Mouse (Mus musculus) inflammation-experienced regulatory T-cells (primary cell): ENCODE data around the gene Ajap1. TPM values are rescaled to one million over a fixed set of nuclear protein-coding genes. Genes with fewer than 3 reads are reported as not detected.

ENCODE experiments used
- polyA plus RNA-seq, 2 experiments: library from polyadenylated mRNA; unstranded; fragments of 100-300 nt; shearing (Covaris generic); gene quantifications; one replicate each; pipeline ENCODE4 v1.2.1; 2017

Ajap1 gene
- polyA plus RNA-seq: under 1 TPM in 1 of 2 experiments, not detected in 1; 0.33 TPM

GRCm38 (mm10) chr4:153482459-153483338, at the start of gene Ajap1:
TSS of gene Ajap1 (minus strand) at chr4:153482811.

